Mouse (Mus musculus): ENCODE data around the gene Slc41a2. TPM values are rescaled to one million over a fixed set of nuclear protein-coding genes. Genes with fewer than 3 reads are reported as not detected.

Slc41a2 gene
- polyA plus RNA-seq, 1 experiment = not detected

DNA sequence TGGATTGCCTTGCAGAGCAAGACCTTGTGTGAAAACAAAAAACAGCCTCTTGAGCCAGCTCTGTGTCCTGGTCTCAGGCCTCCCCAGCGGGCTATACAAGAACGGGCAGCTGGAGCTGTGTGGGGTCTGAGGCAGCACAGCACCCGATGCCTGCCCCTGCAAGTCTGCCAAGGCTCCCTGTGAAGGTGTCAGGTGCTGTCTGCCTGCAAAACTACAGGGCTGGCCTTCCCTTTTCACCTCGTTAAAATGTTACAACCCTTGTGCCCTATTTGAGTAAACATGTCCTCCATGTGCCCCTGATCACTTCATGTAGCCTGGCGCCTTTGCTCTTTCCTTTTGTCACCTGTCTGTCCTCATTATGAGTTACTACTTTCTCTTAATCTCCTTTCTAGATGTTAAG is 31.2 kb upstream of the Slc41a2 start:
- TF ChIP-seq CTCF (IDR thresholded peaks at IDR 0.05; ENCODE audit: low read depth, low read length) (no peak), EP300 (IDR thresholded peaks at IDR 0.05; ENCODE audit: insufficient read depth, low read depth, low read length) (no peak), POLR2A (IDR thresholded peaks at IDR 0.05; ENCODE audit: insufficient read depth, low read length) (no peak)
- no peaks in the 10 kb centered on the region for H3K4me1 ChIP-seq (ENCODE audit: control insufficient read depth, insufficient read depth, low read length)
- H3K9ac ChIP-seq (ENCODE audit: low read depth, poor library complexity, severe bottlenecking) = no peak overlapping the region
- H3K9me3 ChIP-seq (replicated peaks; ENCODE audit: control insufficient read depth, insufficient read depth, low read length, poor library complexity, severe bottlenecking) = peaks cover 44% of the 10 kb centered on the region
- peaks cover 93% of the 10 kb centered on the region for H3K36me3 ChIP-seq (ENCODE audit: control insufficient read depth, insufficient read depth, low read length, poor library complexity, severe bottlenecking)
- H3K27ac ChIP-seq (ENCODE audit: insufficient read depth, low read length) = no peak overlapping the region
- H3K4me3 ChIP-seq (ENCODE audit: low read depth, low read length) = no peak overlapping the region
- H3K27me3 ChIP-seq (ENCODE audit: control insufficient read depth, insufficient read depth, low read length, poor library complexity, severe bottlenecking) = no peaks in the 10 kb centered on the region

- no peak for TF ChIP-seq CTCF (IDR thresholded peaks at IDR 0.05; ENCODE audit: low read depth, low read length)
- no peak for TF ChIP-seq POLR2A (IDR thresholded peaks at IDR 0.05; ENCODE audit: insufficient read depth, low read length)
- no peak for TF ChIP-seq EP300 (IDR thresholded peaks at IDR 0.05; ENCODE audit: insufficient read depth, low read depth, low read length)
- Histone ChIP-seq H3K9ac (ENCODE audit: low read depth, poor library complexity, severe bottlenecking) (no peak overlapping the region), H3K4me1 (ENCODE audit: control insufficient read depth, insufficient read depth, low read length) (no peaks in the 10 kb centered on the region), H3K36me3 (ENCODE audit: control insufficient read depth, insufficient read depth, low read length, poor library complexity, severe bottlenecking) (peaks cover 59% of the 10 kb centered on the region), H3K27ac (ENCODE audit: insufficient read depth, low read length) (no peak overlapping the region), H3K9me3 (replicated peaks; ENCODE audit: control insufficient read depth, insufficient read depth, low read length, poor library complexity, severe bottlenecking) (peaks cover 8% of the 10 kb centered on the region), H3K27me3 (ENCODE audit: control insufficient read depth, insufficient read depth, low read length, poor library complexity, severe bottlenecking) (no peaks in the 10 kb centered on the region), H3K4me3 (ENCODE audit: low read depth, low read length) (no peak overlapping the region)
Observed at GRCm38 (mm10) chr10:83363451-83363850, 25.8 kb upstream of the Slc41a2 start.

DNA sequence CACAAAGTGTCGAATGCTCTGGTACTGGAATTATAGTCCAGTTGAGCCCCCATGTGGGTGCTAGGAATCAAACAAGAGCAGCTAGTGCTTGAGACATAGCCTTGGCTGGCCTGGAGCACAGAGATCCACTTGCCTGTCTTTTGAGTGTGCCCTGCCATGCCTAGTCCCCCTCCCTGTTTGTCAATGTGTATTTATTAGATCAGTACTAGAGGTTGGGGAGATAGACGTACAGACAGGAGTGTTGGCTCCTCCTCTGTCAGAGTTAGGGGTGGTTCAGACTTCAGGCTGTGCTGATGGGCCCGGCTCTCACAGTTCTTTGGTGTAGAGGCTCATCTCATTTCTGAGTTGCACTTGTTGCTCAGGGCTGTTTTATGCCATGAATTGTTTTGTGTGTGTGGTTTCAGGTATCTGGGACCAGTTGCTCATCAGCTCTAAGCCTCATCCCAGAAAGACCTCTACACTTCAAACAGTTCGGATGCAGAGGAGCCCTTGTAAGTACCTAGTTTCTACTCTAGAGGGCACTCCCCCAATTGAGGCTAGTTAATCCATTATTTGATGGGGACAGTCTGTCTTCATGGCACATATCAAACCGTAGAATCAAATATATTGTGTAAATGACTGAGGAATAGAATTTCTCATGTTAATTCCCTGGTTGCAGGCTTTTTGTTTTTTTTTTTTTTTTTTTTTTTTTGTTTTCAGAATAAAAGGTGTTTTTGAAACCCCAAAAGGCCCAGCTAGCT is 24.1 kb upstream of the Slc41a2 start:
- Histone ChIP-seq H3K27me3 (ENCODE audit: control insufficient read depth, insufficient read depth, low read length, poor library complexity, severe bottlenecking) (no peaks in the 10 kb centered on the region), H3K4me3 (ENCODE audit: low read depth, low read length) (peak overlapping the region; percentile 23), H3K9ac (ENCODE audit: low read depth, poor library complexity, severe bottlenecking) (no peak overlapping the region), H3K36me3 (ENCODE audit: control insufficient read depth, insufficient read depth, low read length, poor library complexity, severe bottlenecking) (peaks cover 43% of the 10 kb centered on the region), H3K9me3 (replicated peaks; ENCODE audit: control insufficient read depth, insufficient read depth, low read length, poor library complexity, severe bottlenecking) (peaks cover 2% of the 10 kb centered on the region; the same call in 1 of the 2 replicates), H3K27ac (ENCODE audit: insufficient read depth, low read length) (no peak overlapping the region), H3K4me1 (ENCODE audit: control insufficient read depth, insufficient read depth, low read length) (no peaks in the 10 kb centered on the region)
- TF ChIP-seq POLR2A (IDR thresholded peaks at IDR 0.05; ENCODE audit: insufficient read depth, low read length) = no peak
- TF ChIP-seq EP300 (IDR thresholded peaks at IDR 0.05; ENCODE audit: insufficient read depth, low read depth, low read length) = no peak
- no peak for TF ChIP-seq CTCF (IDR thresholded peaks at IDR 0.05; ENCODE audit: low read depth, low read length)

DNA sequence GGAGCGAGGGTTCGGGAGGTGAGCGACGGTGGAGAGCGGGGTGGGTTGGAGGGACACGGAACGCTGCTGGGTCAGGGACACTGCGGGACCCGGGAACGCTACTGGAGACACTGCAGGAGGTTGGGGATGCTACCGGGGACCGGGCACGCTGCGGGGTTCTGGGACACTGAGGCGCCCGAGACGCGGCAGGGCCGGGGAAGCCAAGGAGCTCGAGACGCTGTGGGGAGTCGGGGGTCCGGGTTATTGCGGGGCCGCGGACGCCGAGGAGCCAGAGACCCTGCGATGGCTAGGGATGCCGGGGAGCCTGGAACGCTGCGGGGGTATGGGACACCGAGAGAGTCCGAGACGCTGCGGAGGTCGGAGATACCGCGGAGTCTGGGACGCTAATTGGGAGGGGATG is 22.7 kb upstream of the Slc41a2 start:
- Histone ChIP-seq H3K9me3 (replicated peaks; ENCODE audit: control insufficient read depth, insufficient read depth, low read length, poor library complexity, severe bottlenecking) (no peaks in the 10 kb centered on the region; the same call in 1 of the 2 replicates), H3K9ac (ENCODE audit: low read depth, poor library complexity, severe bottlenecking) (peak overlapping the region; percentile 94), H3K4me3 (ENCODE audit: low read depth, low read length) (peak overlapping the region; percentile 97), H3K27me3 (ENCODE audit: control insufficient read depth, insufficient read depth, low read length, poor library complexity, severe bottlenecking) (no peaks in the 10 kb centered on the region), H3K36me3 (ENCODE audit: control insufficient read depth, insufficient read depth, low read length, poor library complexity, severe bottlenecking) (peaks cover 29% of the 10 kb centered on the region), H3K27ac (ENCODE audit: insufficient read depth, low read length) (no peak overlapping the region), H3K4me1 (ENCODE audit: control insufficient read depth, insufficient read depth, low read length) (no peaks in the 10 kb centered on the region)
- TF ChIP-seq CTCF (IDR thresholded peaks at IDR 0.05; ENCODE audit: low read depth, low read length) (no peak), EP300 (IDR thresholded peaks at IDR 0.05; ENCODE audit: insufficient read depth, low read depth, low read length) (no peak), POLR2A (IDR thresholded peaks at IDR 0.05; ENCODE audit: insufficient read depth, low read length) (no peak)

- Histone ChIP-seq H3K36me3 (ENCODE audit: control insufficient read depth, insufficient read depth, low read length, poor library complexity, severe bottlenecking) (peaks cover 25% of the 10 kb centered on the region), H3K4me1 (ENCODE audit: control insufficient read depth, insufficient read depth, low read length) (no peaks in the 10 kb centered on the region), H3K27me3 (ENCODE audit: control insufficient read depth, insufficient read depth, low read length, poor library complexity, severe bottlenecking) (no peaks in the 10 kb centered on the region), H3K9ac (ENCODE audit: low read depth, poor library complexity, severe bottlenecking) (peak within 1 kb of the TSS; percentile 94), H3K9me3 (replicated peaks; ENCODE audit: control insufficient read depth, insufficient read depth, low read length, poor library complexity, severe bottlenecking) (no peaks in the 10 kb centered on the region; the same call in 1 of the 2 replicates), H3K4me3 (ENCODE audit: low read depth, low read length) (peak within 1 kb of the TSS; percentile 97), H3K27ac (ENCODE audit: insufficient read depth, low read length) (no peak within 1 kb of the TSS)
- TF ChIP-seq EP300 (IDR thresholded peaks at IDR 0.05; ENCODE audit: insufficient read depth, low read depth, low read length) (no peak), POLR2A (IDR thresholded peaks at IDR 0.05; ENCODE audit: insufficient read depth, low read length) (peak; percentile 68)
Observed at GRCm38 (mm10) chr10:83359956-83360355, 22.3 kb upstream of the Slc41a2 start, which contains the start of gene D10Wsu102e. D10Wsu102e (plus strand) TSS chr10:83360221.

DNA sequence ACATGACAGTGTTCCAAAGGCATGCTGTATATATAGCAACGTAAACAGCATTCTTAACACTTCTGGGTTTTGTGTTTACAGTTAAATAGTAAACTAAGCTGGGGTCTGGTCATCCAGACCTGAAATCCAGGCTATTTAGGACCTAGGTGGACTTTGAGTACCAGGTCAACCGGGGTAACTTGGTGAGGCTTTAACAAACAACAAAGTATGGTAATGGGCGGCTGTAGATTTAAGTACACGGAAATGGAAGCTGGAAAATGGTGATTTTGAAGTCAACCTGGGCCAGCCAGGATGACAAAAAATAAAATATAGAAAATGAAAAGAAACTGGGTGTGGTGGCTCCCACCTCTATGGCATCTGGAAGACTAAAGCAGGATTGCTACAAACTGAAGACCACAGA is 21.8 kb upstream of the Slc41a2 start:
- Histone ChIP-seq H3K27me3 (ENCODE audit: control insufficient read depth, insufficient read depth, low read length, poor library complexity, severe bottlenecking) (no peaks in the 10 kb centered on the region), H3K4me1 (ENCODE audit: control insufficient read depth, insufficient read depth, low read length) (no peaks in the 10 kb centered on the region), H3K36me3 (ENCODE audit: control insufficient read depth, insufficient read depth, low read length, poor library complexity, severe bottlenecking) (peaks cover 20% of the 10 kb centered on the region), H3K4me3 (ENCODE audit: low read depth, low read length) (no peak overlapping the region; the same call in 1 of the 2 replicates), H3K9me3 (replicated peaks; ENCODE audit: control insufficient read depth, insufficient read depth, low read length, poor library complexity, severe bottlenecking) (no peaks in the 10 kb centered on the region; the same call in 1 of the 2 replicates), H3K27ac (ENCODE audit: insufficient read depth, low read length) (no peak overlapping the region), H3K9ac (ENCODE audit: low read depth, poor library complexity, severe bottlenecking) (0 out of 2 replicates have a peak overlapping the region, but pooled peaks have one; percentile 33)
- TF ChIP-seq EP300 (IDR thresholded peaks at IDR 0.05; ENCODE audit: insufficient read depth, low read depth, low read length) = no peak
- TF ChIP-seq POLR2A (IDR thresholded peaks at IDR 0.05; ENCODE audit: insufficient read depth, low read length) = no peak
- TF ChIP-seq CTCF (IDR thresholded peaks at IDR 0.05; ENCODE audit: low read depth, low read length) = no peak

All from ES-Bruce4 (cell line).